Mouse (Mus musculus) liver (tissue): ENCODE measurements around the gene Iqgap2.

Experiments
- DNase-seq: peaks from one replicate; pipeline ENCODE4 v3.0.0-alpha.2; 2020; ENCODE audit warnings: mixed read lengths

The Iqgap2 gene

DNA sequence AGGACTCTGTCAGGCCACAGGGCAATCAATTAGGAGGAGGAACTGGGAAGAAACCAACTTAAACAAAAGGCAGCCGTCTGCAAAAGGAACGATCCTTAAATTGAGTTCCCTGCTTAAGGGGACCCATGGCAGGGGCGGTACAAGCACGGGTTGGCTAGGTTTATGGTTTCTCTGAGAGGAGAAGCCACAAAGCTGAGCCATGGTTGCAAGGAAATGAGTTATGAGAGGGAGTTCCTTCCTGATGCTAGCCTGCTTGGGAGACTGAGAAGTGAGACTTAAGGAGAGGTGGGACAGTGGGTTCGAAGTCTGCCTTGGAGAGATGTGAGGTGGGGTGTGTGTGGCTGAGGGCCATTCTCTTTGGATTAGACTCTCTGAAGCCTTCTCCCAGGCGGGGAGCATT lies 193.8 kb downstream of the Iqgap2 start:
- no peak for DNase-seq

- DNase-seq, result peak; percentile 13
Observed at GRCm38 (mm10) chr13:95696654-95697163, 195.0 kb downstream of the Iqgap2 start, which contains the start of gene F2rl2. Gene F2rl2 (plus strand): TSS chr13:95696853.

DNA sequence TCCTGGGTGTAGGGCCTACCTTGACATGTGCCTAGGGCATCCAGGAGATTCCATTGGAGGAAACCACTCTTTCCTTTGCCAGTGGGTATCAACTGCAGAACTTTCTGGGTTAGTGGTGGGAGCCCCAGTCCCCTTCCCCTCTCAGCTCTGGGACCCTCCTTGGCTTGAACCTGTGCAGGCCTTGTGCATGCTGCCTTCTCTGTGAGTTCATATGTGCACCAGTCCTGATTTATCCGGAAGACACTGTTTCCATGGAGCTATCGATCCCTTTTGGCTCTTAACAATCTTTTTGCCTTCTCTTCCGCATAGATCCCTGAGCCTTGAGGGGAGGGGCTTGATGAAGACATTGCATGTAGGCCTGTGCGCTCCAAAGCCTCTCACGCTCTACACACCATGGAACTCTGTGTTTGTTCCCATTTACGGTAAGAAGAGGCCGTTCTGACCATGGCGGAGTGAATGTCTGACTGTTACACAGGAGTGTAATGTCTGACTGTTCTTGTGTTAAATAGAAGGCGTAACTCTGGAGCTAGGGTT lies 195.5 kb downstream of the Iqgap2 start:
- DNase-seq, result no peak

DNA sequence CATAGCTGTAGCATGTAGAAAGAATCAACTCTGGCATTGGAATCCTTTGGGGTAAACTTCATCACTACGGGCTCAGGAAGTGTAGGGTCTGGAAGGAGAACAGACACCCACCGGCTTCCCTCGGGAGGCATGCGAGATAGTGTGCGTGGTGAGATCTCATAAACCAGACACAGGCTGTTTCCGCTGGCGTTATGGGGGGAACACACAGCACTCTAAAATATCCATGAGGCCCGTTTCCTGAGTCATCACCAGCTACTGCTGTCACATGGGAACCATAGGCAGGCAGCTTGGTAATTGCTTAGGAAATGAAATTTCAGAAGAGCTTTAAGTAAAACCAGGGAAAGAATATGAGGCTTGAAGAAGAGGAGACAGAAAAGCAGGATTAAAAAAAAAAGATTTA lies 199.5 kb downstream of the Iqgap2 start:
- no peak for DNase-seq

- peak; percentile 87 for DNase-seq
Observed at GRCm38 (mm10) chr13:95688576-95688975, 203.1 kb downstream of the Iqgap2 start.

GRCm38 (mm10) chr13:95685736-95686135 lies 206.0 kb downstream of the Iqgap2 start:
- DNase-seq, result no peak

DNA sequence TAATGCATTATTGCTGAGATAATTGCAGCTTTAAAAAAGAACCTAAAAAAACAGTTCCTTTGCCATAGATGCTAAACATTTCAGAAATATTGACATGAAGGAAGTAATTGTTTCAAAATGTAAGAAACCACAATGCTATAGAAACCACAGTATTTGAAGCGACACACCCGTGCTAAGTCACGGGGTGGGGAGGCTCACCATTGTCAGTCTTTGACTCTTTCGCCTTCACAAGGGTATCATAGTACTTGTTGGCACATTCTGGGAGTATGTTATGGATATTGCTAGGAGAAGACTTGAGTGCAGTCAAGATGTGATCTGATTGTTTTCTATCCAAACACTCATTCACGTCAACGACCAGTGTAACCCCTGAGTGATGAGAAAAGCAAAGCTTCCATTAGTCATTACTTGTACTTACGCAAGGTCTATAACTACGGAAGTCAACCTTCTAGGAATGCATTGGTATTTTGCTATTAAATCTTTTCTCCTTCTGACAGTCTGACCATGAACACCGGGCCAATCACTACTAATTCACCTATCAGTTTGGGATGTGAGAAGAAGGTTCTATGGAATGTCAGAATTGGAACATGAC lies 207.0 kb downstream of the Iqgap2 start:
- no peak for DNase-seq

DNA sequence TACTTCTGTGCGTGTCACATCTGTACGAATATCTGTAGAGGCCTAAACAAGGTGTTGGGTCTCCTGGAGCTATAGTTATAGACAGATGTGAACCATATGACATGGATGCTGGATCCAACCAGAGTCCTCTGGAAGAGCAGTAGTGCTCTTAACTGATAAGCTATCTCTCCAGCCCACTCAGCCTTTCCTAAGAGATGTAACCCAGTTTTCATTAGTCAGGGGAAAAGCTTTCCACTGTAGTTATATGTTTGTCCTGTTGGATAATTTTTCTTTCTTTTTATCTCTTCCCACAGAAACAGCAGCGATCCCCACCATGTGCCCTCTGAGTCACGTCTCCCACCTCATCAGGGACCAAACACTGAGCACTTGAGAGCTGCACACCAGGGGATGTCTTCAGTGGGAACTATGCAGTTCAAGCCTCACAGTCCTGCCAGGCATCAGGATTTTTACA lies 212.2 kb downstream of the Iqgap2 start:
- DNase-seq, result peak; percentile 81

- DNase-seq, result peak; percentile 71
Observed at GRCm38 (mm10) chr13:95679078-95679477, 212.6 kb downstream of the Iqgap2 start.

- peak; percentile 44 for DNase-seq
Observed at GRCm38 (mm10) chr13:95672372-95672771, 219.3 kb downstream of the Iqgap2 start.

DNA sequence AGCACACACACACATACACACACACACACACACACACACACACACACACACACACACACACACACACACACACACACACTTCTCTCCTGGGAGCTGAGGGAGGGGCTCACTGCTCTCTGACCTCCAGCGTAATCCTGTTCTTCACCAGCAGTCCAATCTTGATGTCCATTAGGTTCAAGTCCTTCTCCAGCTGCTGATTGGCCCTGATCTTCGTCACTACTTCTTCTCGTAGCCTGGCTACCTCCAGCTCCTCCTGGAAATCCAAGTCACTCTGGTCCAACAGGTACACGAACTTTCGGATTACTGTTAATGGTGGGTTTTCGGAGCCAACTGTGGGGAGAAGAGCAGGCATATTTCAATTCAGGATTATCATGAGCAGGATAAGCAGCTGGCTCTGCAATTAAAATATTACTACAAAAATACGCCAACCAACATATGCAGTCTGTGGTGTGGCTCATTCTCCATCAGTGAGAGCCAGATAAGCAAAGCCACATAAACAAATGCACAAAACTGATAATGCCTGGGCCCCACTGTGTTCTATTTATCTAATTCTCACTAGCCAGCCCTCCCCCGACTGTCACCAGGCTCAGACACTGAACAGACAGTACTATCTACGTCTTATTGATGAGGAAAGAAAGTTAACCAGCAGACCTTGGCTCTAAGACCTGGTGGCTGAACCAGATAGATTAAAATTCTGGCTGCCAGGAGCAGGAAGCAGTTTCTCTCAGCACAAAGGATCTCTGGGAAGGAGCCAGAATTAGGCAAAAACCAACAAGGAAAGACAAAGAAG lies 220.4 kb downstream of the Iqgap2 start:
- peak; percentile 88 for DNase-seq

- peak; percentile 67 for DNase-seq
Observed at GRCm38 (mm10) chr13:95670534-95670933, 221.2 kb downstream of the Iqgap2 start.

- DNase-seq, result no peak
Observed at GRCm38 (mm10) chr13:95667260-95667659, 224.5 kb downstream of the Iqgap2 start.

DNA sequence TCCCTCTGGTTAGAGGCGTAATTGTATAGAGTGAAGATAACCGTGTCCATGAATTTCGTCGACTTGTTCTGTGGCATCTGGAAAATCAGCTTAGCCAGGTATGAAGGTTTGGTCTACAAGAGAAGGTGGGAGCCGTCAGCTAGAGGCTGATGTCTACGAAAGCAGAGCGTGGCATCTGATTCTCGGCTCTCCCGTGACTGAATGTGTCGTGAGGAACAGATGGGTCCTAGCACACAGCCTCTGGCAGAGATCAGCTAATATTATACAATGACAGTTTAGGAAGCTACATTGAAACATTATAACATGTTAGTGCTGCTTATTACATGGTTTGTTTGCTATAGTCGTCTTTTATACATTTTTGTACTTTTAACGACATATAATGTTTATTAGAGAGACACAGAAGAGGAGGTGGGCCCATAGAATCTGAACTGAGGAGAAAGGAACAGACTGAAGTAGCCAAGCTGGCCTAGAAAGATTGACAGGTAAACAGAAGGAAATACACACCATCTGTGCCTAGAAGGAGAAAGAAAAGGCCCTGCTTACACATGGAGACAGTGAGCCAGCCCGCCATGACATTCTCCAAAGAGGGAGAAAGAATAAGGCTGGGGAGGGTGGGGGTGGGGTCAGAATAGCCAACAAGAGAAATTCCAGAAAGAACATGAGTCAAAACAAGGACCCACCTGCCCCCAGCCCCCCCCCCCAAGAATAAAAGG lies 225.9 kb downstream of the Iqgap2 start:
- no peak for DNase-seq

- no peak for DNase-seq
Observed at GRCm38 (mm10) chr13:95663834-95664233, 227.9 kb downstream of the Iqgap2 start.

- DNase-seq, result no peak
Observed at GRCm38 (mm10) chr13:95659432-95659831, 232.3 kb downstream of the Iqgap2 start.

- peak; percentile 68 for DNase-seq
Observed at GRCm38 (mm10) chr13:95657171-95657570, 234.6 kb downstream of the Iqgap2 start.

- DNase-seq, result peak; percentile 33
Observed at GRCm38 (mm10) chr13:95655284-95655683, 236.4 kb downstream of the Iqgap2 start.

DNA sequence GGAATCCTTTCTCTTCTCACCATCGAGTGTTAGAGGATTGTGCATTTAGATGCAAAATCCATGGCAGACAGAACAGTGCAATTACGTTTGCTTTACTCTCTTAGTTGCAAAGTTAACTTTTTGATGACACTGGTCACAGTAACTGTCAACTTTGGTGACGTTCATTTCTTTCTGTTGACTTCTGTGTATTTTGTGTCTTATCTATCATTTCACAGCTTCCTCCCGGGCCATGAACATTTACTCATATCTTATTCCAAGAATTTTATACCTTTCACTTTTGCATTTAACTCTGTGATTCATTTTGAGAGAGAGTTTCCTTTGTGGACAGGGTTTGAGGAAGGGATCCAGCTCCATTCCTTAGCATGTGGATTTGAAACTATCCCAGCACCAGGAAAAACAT lies 238.0 kb downstream of the Iqgap2 start:
- DNase-seq, result no peak

DNA sequence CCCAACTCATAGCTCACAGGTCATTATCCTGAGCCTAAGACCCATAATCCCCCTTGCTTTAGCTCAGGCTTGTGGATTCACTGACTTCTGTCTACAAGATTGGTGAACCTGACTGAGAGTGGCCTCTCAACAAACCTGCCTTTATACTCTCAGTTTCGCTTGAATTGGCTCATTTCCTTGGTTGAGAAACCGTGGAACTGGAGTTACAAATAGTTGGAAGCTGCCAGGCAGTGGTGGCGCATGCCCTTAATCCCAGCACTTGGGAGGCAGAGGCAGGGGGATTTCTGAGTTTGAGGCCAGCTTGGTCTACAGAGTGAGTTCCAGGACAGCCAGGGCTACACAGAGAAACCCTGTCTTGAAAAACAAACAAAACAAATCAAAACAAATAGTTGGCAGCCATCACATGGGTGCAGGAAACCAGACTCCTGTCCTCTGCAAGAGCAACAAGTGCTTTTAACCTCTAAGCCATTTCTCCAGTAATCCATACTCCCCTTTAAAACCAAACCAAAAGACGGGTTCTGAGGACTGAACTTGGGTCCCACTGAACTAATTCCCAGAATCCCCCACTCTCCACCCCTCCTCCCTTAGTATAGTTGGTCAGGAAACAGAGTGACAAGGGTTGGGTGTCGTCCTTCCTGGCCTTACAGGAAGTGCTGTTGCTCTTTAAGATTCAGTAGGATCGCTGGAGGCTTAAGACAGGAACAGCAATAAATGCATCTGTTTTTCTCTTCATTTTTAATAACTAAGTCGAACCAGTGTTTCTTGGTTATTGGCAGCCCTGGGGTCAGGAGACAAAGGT lies 239.7 kb downstream of the Iqgap2 start:
- no peak for DNase-seq

DNA sequence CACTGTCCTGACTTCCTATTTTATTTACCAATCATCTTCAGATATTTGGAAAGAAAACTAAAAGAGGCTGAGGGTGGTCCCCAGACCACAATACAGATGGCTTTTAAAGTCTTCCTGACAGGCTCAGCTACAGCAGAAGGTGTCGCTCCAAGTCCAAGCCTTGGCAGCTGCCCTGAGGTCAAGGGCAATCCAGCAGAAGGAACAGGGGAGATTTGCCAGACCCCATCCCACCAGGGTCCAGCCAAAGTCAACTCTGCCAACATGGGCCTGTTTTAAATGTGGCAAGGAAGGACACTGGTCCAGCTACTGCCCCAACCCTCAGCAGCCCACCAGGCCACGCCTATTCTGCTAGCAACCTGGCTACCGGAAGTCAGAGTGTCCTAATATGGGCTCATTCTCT lies 241.8 kb downstream of the Iqgap2 start:
- no peak for DNase-seq

DNA sequence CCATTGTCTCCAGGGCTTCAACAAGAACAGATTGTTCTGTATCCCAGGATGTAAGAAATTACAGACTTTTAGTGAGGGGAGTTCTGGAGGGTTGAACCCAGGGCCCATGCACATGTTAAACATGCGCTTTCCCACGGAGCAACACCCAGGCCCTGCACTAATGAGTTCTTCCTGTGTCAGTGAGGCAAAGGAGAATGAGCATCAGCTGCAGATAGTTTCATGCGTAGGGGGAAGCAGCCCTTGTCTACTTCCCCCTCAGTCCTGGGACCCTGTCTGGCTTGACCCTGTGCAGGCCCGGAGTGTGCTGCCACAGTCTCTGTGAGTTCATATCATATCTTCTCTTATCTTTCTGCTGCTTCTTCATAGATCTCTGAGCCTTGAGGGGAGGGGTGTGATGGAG lies 244.5 kb downstream of the Iqgap2 start:
- no peak for DNase-seq
